Mouse (Mus musculus) midbrain, embryonic 12.5 days (tissue): ENCODE results near the gene Spns2. TPM values are rescaled to one million over a fixed set of nuclear protein-coding genes. Genes with fewer than 3 reads are reported as not detected.

ENCODE experiments used
- ATAC-seq: fragments of 200-750 bp; cut with Nextera tagmentation; 2 replicates; pipeline ENCODE4 v1.8.0; 2017; ENCODE audit warnings: low read depth, moderate TSS enrichment, moderate library complexity; ENCODE audit not compliant: low FRiP score
- H3K27ac ChIP-seq: fragments of 300-500 bp; sonication (generic); replicated peaks from 2 replicates; pipeline ENCODE4 v1.5.1; 2016; ENCODE audit warnings: mild to moderate bottlenecking
- H3K27me3 ChIP-seq: fragments of 300-500 bp; sonication (generic); 2 replicates; pipeline ENCODE4 v1.6.1; 2016; ENCODE audit warnings: mild to moderate bottlenecking
- H3K36me3 ChIP-seq: fragments of 300-500 bp; sonication (generic); 2 replicates; pipeline ENCODE4 v1.6.1; 2016
- H3K4me1 ChIP-seq: fragments of 300-500 bp; sonication (generic); 2 replicates; pipeline ENCODE4 v1.6.1; 2016
- H3K4me2 ChIP-seq: fragments of 300-500 bp; sonication (generic); replicated peaks from 2 replicates; pipeline ENCODE4 v1.6.1; 2016; ENCODE audit warnings: mild to moderate bottlenecking, moderate library complexity
- H3K4me3 ChIP-seq: fragments of 300-500 bp; sonication (generic); 2 replicates; pipeline ENCODE4 v1.5.1; 2016; ENCODE audit warnings: mild to moderate bottlenecking
- H3K9ac ChIP-seq: fragments of 300-500 bp; sonication (generic); replicated peaks from 2 replicates; pipeline ENCODE4 v1.6.1; 2016; ENCODE audit warnings: mild to moderate bottlenecking, moderate library complexity
- H3K9me3 ChIP-seq: fragments of 300-500 bp; sonication (generic); 2 replicates; pipeline ENCODE4 v1.6.1; 2016; ENCODE audit warnings: mild to moderate bottlenecking
- WGBS: fragments of 180-500 bp; shearing (Covaris S2); methylation state at CpG from one replicate; pipeline ENCODE4 v1.1.7; 2016; 5-methylcytosine and 5-hydroxymethylcytosine counted together
- polyA plus RNA-seq: library from polyadenylated mRNA; unstranded; fragments of >200 nt; fragmentation: Nextera tagmentation; extraction: Ambion mirVana; gene quantifications from 2 replicates; pipeline ENCODE4 v1.2.1, GENCODE M21; 2016

The Spns2 gene
- polyA plus RNA-seq, 1 experiment from 2014 or later = 6.8 TPM

DNA sequence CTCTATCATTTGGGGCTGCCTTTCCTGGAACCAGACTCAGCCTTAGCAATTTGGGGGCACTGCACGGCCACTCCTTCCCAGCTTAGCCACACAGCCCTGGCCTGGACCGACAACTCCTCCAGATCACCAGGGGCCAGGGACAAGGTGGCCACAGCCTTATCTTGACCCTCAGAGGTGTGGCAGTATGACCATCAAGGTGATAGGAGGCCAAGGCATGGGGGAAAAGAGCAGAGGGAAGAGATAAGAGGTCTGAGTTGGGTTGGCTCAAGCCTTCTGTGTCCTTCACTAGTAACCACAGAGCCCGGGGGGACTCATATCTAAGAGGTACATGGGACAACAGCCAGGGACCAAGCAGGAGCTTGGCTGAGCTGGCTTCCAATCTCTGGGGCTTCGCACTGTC lies 7.8 kb downstream of the Spns2 start:
- Histone ChIP-seq H3K4me2 (no peak overlapping the region), H3K9ac (no peak overlapping the region; the same call in 1 of the 2 replicates), H3K36me3 (no peaks in the 10 kb centered on the region), H3K27ac (no peak overlapping the region), H3K9me3 (no peaks in the 10 kb centered on the region), H3K4me3 (no peak overlapping the region), H3K4me1 (peaks cover 8% of the 10 kb centered on the region; the same call in 1 of the 2 replicates), H3K27me3 (peaks cover 7% of the 10 kb centered on the region)
- 83% methylated on average over 4 of the region's 4 CpGs for WGBS
- ATAC-seq = no peak

DNA sequence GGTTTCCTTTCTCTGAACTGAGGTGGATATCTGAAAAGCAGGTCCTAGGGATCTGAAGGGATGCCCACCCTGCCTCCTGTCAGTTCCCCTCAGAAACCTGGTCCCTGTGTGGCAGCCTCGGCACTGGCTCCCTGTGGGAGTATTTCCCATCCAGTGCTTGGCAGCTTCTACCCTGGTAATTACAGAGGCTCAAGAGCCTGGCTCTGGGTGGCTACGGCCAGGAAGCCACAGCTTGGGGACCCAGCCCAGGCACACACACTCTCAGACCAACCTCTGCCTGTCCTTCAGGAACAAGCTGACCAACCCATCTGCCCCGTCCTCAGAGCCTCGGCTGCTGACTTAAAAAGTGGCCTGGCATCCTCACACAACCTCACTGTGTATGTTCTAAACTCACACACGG lies 8.4 kb downstream of the Spns2 start:
- Histone ChIP-seq H3K27me3 (0 out of 2 replicates have a peak, but pooled peaks cover under 1% of the 10 kb centered on the region), H3K4me1 (peaks cover 8% of the 10 kb centered on the region; the same call in 1 of the 2 replicates), H3K9ac (no peak overlapping the region), H3K4me3 (no peak overlapping the region), H3K27ac (no peak overlapping the region), H3K4me2 (no peak overlapping the region), H3K9me3 (no peaks in the 10 kb centered on the region), H3K36me3 (no peaks in the 10 kb centered on the region)
- ATAC-seq = no peak
- 85% methylated on average over 5 of the region's 5 CpGs for WGBS

DNA sequence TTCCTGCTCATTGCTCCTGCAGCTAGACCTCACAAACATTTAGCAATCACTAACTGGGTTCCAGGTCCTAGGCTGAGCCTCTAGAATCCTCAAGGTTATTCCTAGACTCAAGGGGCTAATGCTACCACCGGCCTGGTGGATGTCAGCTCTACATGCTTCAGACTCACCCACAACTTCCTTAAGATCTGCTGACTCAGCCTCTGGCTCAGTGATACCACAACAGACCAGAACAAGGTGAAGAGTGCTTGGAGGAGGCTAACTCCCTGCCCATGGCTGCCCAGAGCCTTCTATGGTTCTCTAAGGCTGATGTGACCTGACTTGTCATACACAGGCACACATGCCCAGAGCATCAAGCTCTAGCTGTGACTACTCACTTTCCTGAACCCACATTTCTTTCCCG lies 10.2 kb downstream of the Spns2 start:
- ATAC-seq = no peak
- no peaks in the 10 kb centered on the region for H3K9me3 ChIP-seq
- H3K9ac ChIP-seq = no peak overlapping the region
- H3K27me3 ChIP-seq = no peaks in the 10 kb centered on the region
- no peaks in the 10 kb centered on the region for H3K36me3 ChIP-seq
- H3K4me2 ChIP-seq = no peak overlapping the region
- H3K4me1 ChIP-seq = peaks cover 8% of the 10 kb centered on the region; the same call in 1 of the 2 replicates
- 84% methylated on average over 2 of the region's 2 CpGs for WGBS
- H3K27ac ChIP-seq = no peak overlapping the region
- no peak overlapping the region for H3K4me3 ChIP-seq

DNA sequence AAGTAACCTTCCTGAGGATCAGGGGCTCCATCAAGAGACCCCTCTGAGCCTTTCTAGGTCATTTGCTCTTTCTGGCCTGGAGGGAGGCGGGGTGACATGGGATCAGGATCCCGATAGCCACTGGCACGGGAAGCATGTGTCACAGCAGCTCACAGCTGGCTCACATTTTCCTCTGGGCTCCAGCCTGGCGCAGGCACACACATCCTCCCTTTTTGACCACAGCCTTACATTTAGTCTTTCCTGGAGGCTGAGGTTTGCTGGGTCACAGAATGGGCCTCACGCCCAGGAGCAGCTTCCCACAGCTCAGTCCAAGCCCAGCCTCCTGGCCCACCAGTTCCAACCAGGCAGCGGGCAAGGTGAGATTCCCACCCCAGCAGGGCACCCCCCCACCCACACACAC lies 11.5 kb downstream of the Spns2 start:
- no peak overlapping the region for H3K4me3 ChIP-seq
- ATAC-seq = no peak
- H3K4me1 ChIP-seq = peaks cover 8% of the 10 kb centered on the region; the same call in 1 of the 2 replicates
- H3K27ac ChIP-seq = 0 out of 2 replicates have a peak overlapping the region, but pooled peaks have one; percentile 3
- H3K27me3 ChIP-seq = no peaks in the 10 kb centered on the region
- H3K4me2 ChIP-seq = no peak overlapping the region
- 0 out of 2 replicates have a peak, but pooled peaks cover 4% of the 10 kb centered on the region for H3K36me3 ChIP-seq
- WGBS = 73% methylated on average over 6 of the region's 6 CpGs
- no peak overlapping the region for H3K9ac ChIP-seq
- H3K9me3 ChIP-seq = no peaks in the 10 kb centered on the region

DNA sequence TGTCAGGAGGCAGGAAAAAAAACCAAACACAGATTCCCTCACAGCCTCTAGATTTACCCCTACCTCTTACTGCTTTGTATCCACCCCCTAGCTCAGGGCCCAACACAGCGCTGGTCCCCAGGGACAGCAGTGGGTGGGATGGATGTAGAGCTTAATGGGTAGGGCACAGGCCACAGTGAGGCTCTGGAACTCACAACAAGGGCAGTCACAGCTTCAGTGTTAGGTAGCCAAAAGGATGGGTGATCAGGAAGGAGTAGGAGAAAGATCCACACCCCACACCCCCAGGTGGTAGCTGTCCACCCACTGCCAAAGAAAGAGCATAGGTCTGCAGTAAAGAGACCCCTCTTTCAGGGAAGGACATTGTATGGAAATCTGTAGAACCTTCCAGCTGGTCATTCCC lies 12.1 kb downstream of the Spns2 start:
- no peaks in the 10 kb centered on the region for H3K9me3 ChIP-seq
- H3K27me3 ChIP-seq = no peaks in the 10 kb centered on the region
- H3K4me3 ChIP-seq = no peak overlapping the region
- peaks cover 8% of the 10 kb centered on the region; the same call in 1 of the 2 replicates for H3K4me1 ChIP-seq
- no peak overlapping the region for H3K4me2 ChIP-seq
- no peak for ATAC-seq
- H3K27ac ChIP-seq = 0 out of 2 replicates have a peak overlapping the region, but pooled peaks have one; percentile 3
- 78% methylated on average over 1 of the region's 1 CpGs for WGBS
- H3K36me3 ChIP-seq = 0 out of 2 replicates have a peak, but pooled peaks cover 4% of the 10 kb centered on the region
- no peak overlapping the region for H3K9ac ChIP-seq

DNA sequence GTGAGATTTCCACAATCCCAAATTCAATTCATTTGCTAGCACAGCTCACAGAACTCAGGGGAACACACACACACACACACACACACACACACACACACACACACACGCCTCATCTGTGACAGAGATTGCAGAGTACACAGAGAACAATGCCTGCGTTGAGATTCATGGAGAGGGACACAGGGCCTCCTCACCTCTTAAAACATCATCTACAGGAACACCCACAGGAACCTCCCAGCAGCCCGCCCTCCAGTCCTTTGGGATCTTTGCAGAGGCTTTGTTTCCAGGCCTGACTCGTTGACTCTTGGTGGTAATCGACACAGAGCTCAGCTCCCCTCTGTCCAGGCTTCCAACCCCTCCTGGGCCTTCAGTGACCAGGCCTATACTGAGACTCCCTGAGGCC lies 12.5 kb downstream of the Spns2 start:
- no peak overlapping the region for H3K4me3 ChIP-seq
- 0 out of 2 replicates have a peak, but pooled peaks cover 4% of the 10 kb centered on the region for H3K36me3 ChIP-seq
- peaks cover 8% of the 10 kb centered on the region; the same call in 1 of the 2 replicates for H3K4me1 ChIP-seq
- H3K27me3 ChIP-seq = no peaks in the 10 kb centered on the region
- H3K27ac ChIP-seq = 0 out of 2 replicates have a peak overlapping the region, but pooled peaks have one; percentile 12
- no peak for ATAC-seq
- no peak overlapping the region for H3K4me2 ChIP-seq
- no peaks in the 10 kb centered on the region for H3K9me3 ChIP-seq
- 44% methylated on average over 5 of the region's 5 CpGs for WGBS
- no peak overlapping the region for H3K9ac ChIP-seq

DNA sequence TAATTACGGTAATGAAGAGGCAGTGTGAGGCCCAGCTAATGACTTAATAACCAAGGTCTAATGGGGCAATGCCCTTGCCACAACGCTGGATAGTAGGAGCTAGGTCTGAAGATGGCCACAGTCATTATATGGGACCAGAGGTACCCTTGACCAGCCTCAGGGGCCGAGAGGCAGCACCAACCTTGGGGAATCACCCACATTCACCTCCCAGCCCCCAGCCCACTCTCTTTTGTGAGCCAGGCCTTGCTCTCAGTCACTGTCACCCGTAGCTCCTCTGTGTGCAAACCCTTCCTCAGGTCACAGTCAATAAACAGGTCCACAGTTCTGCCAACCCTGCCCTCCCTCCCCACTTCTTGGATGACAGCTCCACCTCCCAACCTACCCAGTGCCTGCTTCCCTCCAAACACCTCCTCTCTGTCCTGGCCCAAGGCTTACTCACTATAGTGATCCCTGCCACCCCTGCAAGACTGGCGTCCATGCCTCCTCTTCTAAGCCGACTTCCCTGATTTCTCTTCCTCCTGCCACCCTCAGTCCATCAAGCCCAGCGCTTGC lies 13.6 kb downstream of the Spns2 start:
- no peak for ATAC-seq
- no peak overlapping the region for H3K27ac ChIP-seq
- no peak overlapping the region for H3K4me2 ChIP-seq
- no peak overlapping the region for H3K9ac ChIP-seq
- 83% methylated on average over 7 of the region's 7 CpGs for WGBS
- 0 out of 2 replicates have a peak, but pooled peaks cover 4% of the 10 kb centered on the region for H3K36me3 ChIP-seq
- no peaks in the 10 kb centered on the region for H3K9me3 ChIP-seq
- H3K27me3 ChIP-seq = no peaks in the 10 kb centered on the region
- H3K4me3 ChIP-seq = no peak overlapping the region
- H3K4me1 ChIP-seq = peaks cover 8% of the 10 kb centered on the region; the same call in 1 of the 2 replicates

DNA sequence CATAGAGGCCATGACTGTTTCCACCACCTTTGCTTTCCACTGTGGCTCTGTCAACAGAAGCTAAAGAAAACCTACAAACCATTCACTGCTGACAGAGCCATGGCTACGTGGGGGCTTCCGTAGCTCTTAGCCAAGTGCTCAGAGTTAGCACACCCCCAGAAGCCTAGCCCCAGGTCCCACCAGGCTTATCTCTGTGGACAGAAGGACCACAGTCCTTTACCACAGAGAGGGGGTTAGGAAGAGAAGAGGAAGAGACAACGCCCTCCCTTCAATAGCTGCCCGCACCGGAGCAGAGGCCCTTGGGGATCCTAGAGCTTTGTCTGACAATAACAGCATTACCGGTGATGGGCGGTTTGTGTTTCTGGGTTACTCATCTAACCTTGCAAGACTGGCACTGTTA lies 14.3 kb downstream of the Spns2 start:
- Histone ChIP-seq H3K27me3 (no peaks in the 10 kb centered on the region), H3K27ac (no peak overlapping the region), H3K4me3 (no peak overlapping the region), H3K4me1 (peaks cover 8% of the 10 kb centered on the region; the same call in 1 of the 2 replicates), H3K9ac (no peak overlapping the region), H3K9me3 (no peaks in the 10 kb centered on the region), H3K36me3 (0 out of 2 replicates have a peak, but pooled peaks cover 4% of the 10 kb centered on the region), H3K4me2 (no peak overlapping the region)
- WGBS = 77% methylated on average over 7 of the region's 7 CpGs
- no peak for ATAC-seq

DNA sequence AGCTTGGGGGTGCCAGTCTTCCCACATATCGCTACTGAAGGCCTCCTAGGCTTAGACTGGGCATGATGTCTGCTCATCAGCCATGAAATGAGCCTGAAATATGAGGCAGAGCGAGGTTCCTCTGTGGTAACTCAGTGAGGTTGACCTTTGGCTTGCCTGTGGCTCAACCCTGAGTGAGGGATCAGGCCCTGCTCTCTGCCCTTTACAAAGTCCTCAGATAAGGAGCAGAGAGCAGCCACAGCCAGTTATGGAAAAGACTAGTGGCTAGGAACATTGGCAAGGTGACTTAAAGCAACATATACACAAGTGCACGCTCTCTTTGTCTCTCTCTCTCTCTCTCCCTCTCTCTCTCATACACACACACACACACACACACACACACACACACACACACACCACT lies 14.8 kb downstream of the Spns2 start:
- WGBS = 73% methylated on average over 3 of the region's 3 CpGs
- Histone ChIP-seq H3K9ac (no peak overlapping the region), H3K9me3 (no peaks in the 10 kb centered on the region), H3K4me3 (no peak overlapping the region), H3K36me3 (0 out of 2 replicates have a peak, but pooled peaks cover 4% of the 10 kb centered on the region), H3K4me1 (peaks cover 8% of the 10 kb centered on the region; the same call in 1 of the 2 replicates), H3K27me3 (no peaks in the 10 kb centered on the region), H3K4me2 (no peak overlapping the region), H3K27ac (no peak overlapping the region)
- ATAC-seq = no peak

DNA sequence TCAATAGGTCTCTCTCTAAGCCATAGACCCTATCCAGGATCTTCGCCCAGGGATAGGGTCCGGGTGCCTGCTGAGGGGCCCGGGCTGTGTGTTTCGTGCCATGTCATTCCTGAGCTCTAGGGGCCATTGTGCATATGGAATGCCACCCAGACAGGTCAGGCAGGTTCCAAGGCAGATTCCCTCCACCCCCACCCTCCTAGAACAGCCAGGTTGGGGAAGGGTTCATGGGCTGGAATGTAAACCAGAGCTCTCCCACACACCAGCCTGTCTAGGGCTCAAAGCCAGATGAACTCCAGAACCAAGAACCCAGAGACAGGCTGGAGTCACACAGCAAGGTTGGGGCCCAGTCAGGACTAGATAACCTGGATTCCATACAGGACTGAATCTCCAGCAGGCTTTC lies 16.2 kb downstream of the Spns2 start:
- no peak for ATAC-seq
- Histone ChIP-seq H3K27ac (no peak overlapping the region), H3K4me2 (no peak overlapping the region), H3K9me3 (no peaks in the 10 kb centered on the region), H3K9ac (no peak overlapping the region), H3K4me1 (peaks cover 19% of the 10 kb centered on the region), H3K36me3 (0 out of 2 replicates have a peak, but pooled peaks cover 4% of the 10 kb centered on the region), H3K27me3 (no peaks in the 10 kb centered on the region), H3K4me3 (no peak overlapping the region)
- WGBS = 92% methylated on average over 4 of the region's 4 CpGs

DNA sequence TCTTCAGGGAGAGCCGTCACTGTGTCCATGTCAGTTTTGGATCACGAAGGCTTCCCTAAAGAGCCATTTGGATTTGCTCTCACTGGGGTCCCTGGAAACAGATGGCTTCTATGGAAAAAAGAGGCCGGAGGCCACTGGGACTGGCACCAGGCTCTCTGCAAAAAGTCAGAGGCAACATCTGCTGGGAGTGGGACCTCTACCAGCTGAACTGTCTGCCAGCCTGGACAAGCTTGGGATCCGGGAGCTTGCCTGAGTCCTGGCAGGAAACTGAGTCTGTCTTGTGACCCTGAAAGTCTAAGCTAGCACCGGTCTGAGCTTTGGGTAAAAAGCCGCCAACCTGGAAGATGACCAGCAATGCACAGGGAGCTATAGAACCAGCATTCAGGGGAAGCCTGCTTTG lies 18.3 kb downstream of the Spns2 start:
- Histone ChIP-seq H3K4me1 (peaks cover 24% of the 10 kb centered on the region), H3K9ac (no peak overlapping the region), H3K9me3 (no peaks in the 10 kb centered on the region), H3K27ac (no peak overlapping the region), H3K4me3 (no peak overlapping the region), H3K36me3 (0 out of 2 replicates have a peak, but pooled peaks cover 4% of the 10 kb centered on the region), H3K27me3 (no peaks in the 10 kb centered on the region), H3K4me2 (no peak overlapping the region)
- 86% methylated on average over 6 of the region's 6 CpGs for WGBS
- ATAC-seq = no peak

DNA sequence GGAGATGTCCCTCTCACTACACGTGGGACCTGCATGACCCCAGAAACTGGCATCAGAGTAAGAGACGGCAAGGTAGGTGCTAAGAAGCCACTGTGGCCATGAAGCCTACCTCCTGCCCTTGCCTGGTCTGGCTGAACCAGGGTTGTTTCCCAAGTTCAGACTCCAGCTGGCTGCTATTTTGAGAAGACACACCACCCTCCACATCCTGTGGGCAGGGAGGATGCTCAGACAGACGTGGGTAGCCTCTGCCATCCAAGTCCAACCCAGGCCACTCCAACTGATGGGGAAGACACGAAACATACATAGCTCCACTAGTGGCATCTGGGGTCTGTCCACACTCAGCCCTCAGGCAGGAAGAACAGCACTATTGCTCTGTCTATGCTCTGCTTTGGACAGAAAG lies 19.7 kb downstream of the Spns2 start:
- no peaks in the 10 kb centered on the region for H3K27me3 ChIP-seq
- ATAC-seq = no peak
- H3K4me3 ChIP-seq = no peak overlapping the region
- H3K9me3 ChIP-seq = no peaks in the 10 kb centered on the region
- peaks cover 33% of the 10 kb centered on the region for H3K4me1 ChIP-seq
- WGBS = 71% methylated on average over 4 of the region's 4 CpGs
- 0 out of 2 replicates have a peak, but pooled peaks cover 4% of the 10 kb centered on the region for H3K36me3 ChIP-seq
- H3K27ac ChIP-seq = no peak overlapping the region
- no peak overlapping the region for H3K9ac ChIP-seq
- no peak overlapping the region for H3K4me2 ChIP-seq
